Mouse (Mus musculus): ENCODE results near the gene Dnah11. TPM values are rescaled to one million over a fixed set of nuclear protein-coding genes. Genes with fewer than 3 reads are reported as not detected.

Gene Dnah11
- polyA plus RNA-seq, 1 experiment from 2014 or later, result 0.22 TPM

DNA sequence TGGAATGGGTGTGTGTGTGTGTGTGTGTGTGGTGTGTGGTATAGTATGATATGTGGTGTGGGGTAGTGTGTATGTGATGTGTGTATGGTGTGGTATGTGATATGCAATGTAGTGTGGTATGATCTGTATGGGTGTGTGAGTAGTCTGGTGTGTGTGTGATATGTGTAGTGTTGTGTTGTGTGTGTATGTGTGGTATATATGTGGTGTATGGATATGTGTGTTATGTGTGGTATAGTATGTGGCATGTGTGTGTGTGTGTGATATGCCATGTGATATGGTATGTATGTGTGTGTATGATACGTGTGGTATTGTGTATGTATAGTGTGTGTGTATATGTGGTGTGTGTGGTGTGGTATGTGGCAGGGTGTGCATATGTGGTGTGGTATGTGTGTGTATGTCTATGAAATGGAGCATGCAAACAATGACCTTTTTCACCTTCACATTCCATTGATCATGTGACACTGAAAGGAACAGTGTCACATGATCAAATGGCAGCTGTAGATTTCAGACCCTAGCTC lies 155.7 kb downstream of the Dnah11 start:
- H3K27me3 ChIP-seq (replicated peaks; ENCODE audit: control insufficient read depth, insufficient read depth, low read length), result no peaks in the 10 kb centered on the region
- H3K9me3 ChIP-seq (ENCODE audit: control insufficient read depth, low read length), result no peaks in the 10 kb centered on the region
- ATAC-seq (replicated peaks; ENCODE audit: low FRiP score) (no peak; the same call in 1 of the 2 replicates), DNase-seq (ENCODE audit: low spot score) (no peak)
- no peaks in the 10 kb centered on the region for H3K4me1 ChIP-seq (replicated peaks; ENCODE audit: control insufficient read depth, insufficient read depth, low read length)
- 78% methylated on average over 1 of the region's 1 CpGs for WGBS
- no peaks in the 10 kb centered on the region for H3K36me3 ChIP-seq (ENCODE audit: control insufficient read depth, insufficient read depth, low read length)
- no peak overlapping the region for H3K4me3 ChIP-seq (ENCODE audit: low read depth, low read length)
- H3K9ac ChIP-seq (ENCODE audit: low read depth, low read length), result no peak overlapping the region
- H3K27ac ChIP-seq (ENCODE audit: low read depth, low read length), result no peak overlapping the region
- H3K4me2 ChIP-seq, result no peak overlapping the region

- ATAC-seq (replicated peaks; ENCODE audit: low FRiP score), result no peak
- Histone ChIP-seq H3K27ac (ENCODE audit: low read depth, low read length) (no peak overlapping the region), H3K4me3 (ENCODE audit: low read depth, low read length) (no peak overlapping the region), H3K36me3 (ENCODE audit: control insufficient read depth, insufficient read depth, low read length) (no peaks in the 10 kb centered on the region), H3K4me1 (replicated peaks; ENCODE audit: control insufficient read depth, insufficient read depth, low read length) (no peaks in the 10 kb centered on the region), H3K9me3 (ENCODE audit: control insufficient read depth, low read length) (no peaks in the 10 kb centered on the region), H3K4me2 (no peak overlapping the region), H3K9ac (ENCODE audit: low read depth, low read length) (no peak overlapping the region), H3K27me3 (replicated peaks; ENCODE audit: control insufficient read depth, insufficient read depth, low read length) (no peaks in the 10 kb centered on the region)
- WGBS, result 77% methylated on average over 2 of the region's 2 CpGs
- no peak for DNase-seq (ENCODE audit: low spot score)
Observed at GRCm38 (mm10) chr12:118042196-118042595, 156.6 kb downstream of the Dnah11 start.

DNA sequence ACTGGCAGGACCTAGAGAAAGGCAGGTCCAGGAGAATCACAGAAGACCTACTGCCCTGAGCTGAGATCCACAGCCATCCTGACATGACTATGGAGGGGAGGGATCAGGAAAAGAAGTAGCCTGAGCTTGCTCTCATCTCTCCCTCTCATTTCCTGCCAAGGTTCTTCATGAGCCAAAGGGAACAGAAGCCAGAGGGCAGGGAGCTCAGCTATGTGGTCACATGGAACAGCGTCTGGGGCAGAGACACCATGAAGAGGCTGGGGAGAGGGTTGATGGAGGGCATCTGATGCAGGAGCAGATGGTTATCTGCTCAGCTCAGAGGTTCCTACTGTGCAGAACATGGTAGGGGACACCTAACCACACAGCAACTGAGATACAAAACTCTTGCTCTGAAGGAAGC lies 163.9 kb downstream of the Dnah11 start:
- no peaks in the 10 kb centered on the region for H3K36me3 ChIP-seq (ENCODE audit: control insufficient read depth, insufficient read depth, low read length)
- no peaks in the 10 kb centered on the region for H3K9me3 ChIP-seq (ENCODE audit: control insufficient read depth, low read length)
- DNase-seq (ENCODE audit: low spot score), result no peak

DNA sequence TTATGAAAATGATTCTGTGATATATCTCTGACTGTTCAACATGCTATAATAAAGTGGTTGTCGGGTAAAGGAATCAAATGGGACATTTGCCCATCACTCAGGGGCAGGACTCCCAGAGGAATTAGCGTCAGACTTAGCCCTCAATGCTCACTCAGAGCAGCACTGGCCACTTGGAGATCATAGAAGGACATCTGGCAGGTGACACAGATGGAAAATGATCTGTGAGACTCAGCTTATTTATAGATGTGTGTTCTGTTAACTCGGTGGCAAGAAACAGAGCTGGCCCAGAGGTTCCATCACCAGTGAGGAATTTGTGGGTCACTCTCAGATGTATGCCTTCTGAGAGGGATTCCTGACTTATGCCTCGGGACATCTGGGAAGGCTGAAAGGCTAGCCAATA lies 173.1 kb downstream of the Dnah11 start:
- no peak for ATAC-seq (replicated peaks; ENCODE audit: low FRiP score)
- no peak overlapping the region for H3K4me3 ChIP-seq (ENCODE audit: low read depth, low read length)

More for the DNA sequence above, 163.9 kb downstream of the Dnah11 start:
- H3K4me1 ChIP-seq (replicated peaks; ENCODE audit: control insufficient read depth, insufficient read depth, low read length), result no peaks in the 10 kb centered on the region
- ATAC-seq (replicated peaks; ENCODE audit: low FRiP score), result no peak
- H3K9ac ChIP-seq (ENCODE audit: low read depth, low read length), result no peak overlapping the region
- no peaks in the 10 kb centered on the region for H3K27me3 ChIP-seq (replicated peaks; ENCODE audit: control insufficient read depth, insufficient read depth, low read length)
- H3K27ac ChIP-seq (ENCODE audit: low read depth, low read length), result no peak overlapping the region
- no peak overlapping the region for H3K4me3 ChIP-seq (ENCODE audit: low read depth, low read length)
- 72% methylated on average over 1 of the region's 1 CpGs for WGBS
- H3K4me2 ChIP-seq, result no peak overlapping the region

DNA sequence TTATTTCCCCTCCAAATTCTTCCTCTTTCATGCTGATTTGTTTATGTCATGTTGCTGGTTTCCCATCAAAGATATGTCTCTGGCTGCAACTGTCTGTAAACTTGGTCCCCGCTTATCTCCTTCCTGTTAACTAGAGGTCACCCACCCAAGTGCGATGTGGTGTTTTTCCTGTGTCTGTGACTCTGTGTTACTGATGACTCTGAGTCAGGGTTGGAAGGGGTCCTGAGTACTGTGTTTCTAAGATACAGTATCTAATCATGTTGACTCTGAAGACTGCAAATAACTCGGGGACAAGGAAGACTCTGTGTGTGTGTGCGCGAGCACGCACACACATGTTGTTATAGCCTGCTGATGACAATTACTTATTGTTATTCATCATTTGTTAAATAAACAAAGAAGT lies 179.9 kb downstream of the Dnah11 start:
- WGBS, result 44% methylated on average over 6 of the region's 6 CpGs
- Histone ChIP-seq H3K4me1 (replicated peaks; ENCODE audit: control insufficient read depth, insufficient read depth, low read length) (no peaks in the 10 kb centered on the region), H3K36me3 (ENCODE audit: control insufficient read depth, insufficient read depth, low read length) (no peaks in the 10 kb centered on the region), H3K9ac (ENCODE audit: low read depth, low read length) (no peak overlapping the region), H3K9me3 (ENCODE audit: control insufficient read depth, low read length) (no peaks in the 10 kb centered on the region), H3K4me3 (ENCODE audit: low read depth, low read length) (no peak overlapping the region), H3K27ac (ENCODE audit: low read depth, low read length) (no peak overlapping the region), H3K27me3 (replicated peaks; ENCODE audit: control insufficient read depth, insufficient read depth, low read length) (no peaks in the 10 kb centered on the region), H3K4me2 (no peak overlapping the region)
- ATAC-seq (replicated peaks; ENCODE audit: low FRiP score) (peak; percentile 75), DNase-seq (ENCODE audit: low spot score) (no peak)

More for the DNA sequence above, 173.1 kb downstream of the Dnah11 start:
- Histone ChIP-seq H3K9ac (ENCODE audit: low read depth, low read length) (no peak overlapping the region), H3K4me1 (replicated peaks; ENCODE audit: control insufficient read depth, insufficient read depth, low read length) (no peaks in the 10 kb centered on the region), H3K27me3 (replicated peaks; ENCODE audit: control insufficient read depth, insufficient read depth, low read length) (no peaks in the 10 kb centered on the region), H3K27ac (ENCODE audit: low read depth, low read length) (no peak overlapping the region), H3K36me3 (ENCODE audit: control insufficient read depth, insufficient read depth, low read length) (no peaks in the 10 kb centered on the region), H3K9me3 (ENCODE audit: control insufficient read depth, low read length) (no peaks in the 10 kb centered on the region), H3K4me2 (no peak overlapping the region)
- WGBS, result 66% methylated on average over 4 of the region's 4 CpGs
- no peak for DNase-seq (ENCODE audit: low spot score)

GRCm38 (mm10) chr12:118013872-118014271 lies 185.0 kb downstream of the Dnah11 start:
- ATAC-seq (replicated peaks; ENCODE audit: low FRiP score) (no peak), DNase-seq (ENCODE audit: low spot score) (no peak)
- Histone ChIP-seq H3K9me3 (ENCODE audit: control insufficient read depth, low read length) (no peaks in the 10 kb centered on the region), H3K27me3 (replicated peaks; ENCODE audit: control insufficient read depth, insufficient read depth, low read length) (no peaks in the 10 kb centered on the region), H3K4me2 (no peak overlapping the region), H3K36me3 (ENCODE audit: control insufficient read depth, insufficient read depth, low read length) (no peaks in the 10 kb centered on the region), H3K4me3 (ENCODE audit: low read depth, low read length) (no peak overlapping the region), H3K27ac (ENCODE audit: low read depth, low read length) (no peak overlapping the region), H3K9ac (ENCODE audit: low read depth, low read length) (no peak overlapping the region), H3K4me1 (replicated peaks; ENCODE audit: control insufficient read depth, insufficient read depth, low read length) (no peaks in the 10 kb centered on the region)
- 83% methylated on average over 3 of the region's 3 CpGs for WGBS

GRCm38 (mm10) chr12:118011921-118012320 lies 186.9 kb downstream of the Dnah11 start:
- DNase-seq (ENCODE audit: low spot score) (no peak), ATAC-seq (replicated peaks; ENCODE audit: low FRiP score) (no peak)
- Histone ChIP-seq H3K36me3 (ENCODE audit: control insufficient read depth, insufficient read depth, low read length) (no peaks in the 10 kb centered on the region), H3K4me1 (replicated peaks; ENCODE audit: control insufficient read depth, insufficient read depth, low read length) (no peaks in the 10 kb centered on the region), H3K27me3 (replicated peaks; ENCODE audit: control insufficient read depth, insufficient read depth, low read length) (no peaks in the 10 kb centered on the region), H3K27ac (ENCODE audit: low read depth, low read length) (no peak overlapping the region), H3K9me3 (ENCODE audit: control insufficient read depth, low read length) (no peaks in the 10 kb centered on the region), H3K4me2 (no peak overlapping the region), H3K9ac (ENCODE audit: low read depth, low read length) (no peak overlapping the region), H3K4me3 (ENCODE audit: low read depth, low read length) (no peak overlapping the region)
- WGBS, result 82% methylated on average over 8 of the region's 8 CpGs

GRCm38 (mm10) chr12:117994938-117995337 lies 203.9 kb downstream of the Dnah11 start:
- no peaks in the 10 kb centered on the region for H3K4me1 ChIP-seq (replicated peaks; ENCODE audit: control insufficient read depth, insufficient read depth, low read length)
- no peak for ATAC-seq (replicated peaks; ENCODE audit: low FRiP score)
- WGBS, result 73% methylated on average over 9 of the region's 9 CpGs
- H3K4me2 ChIP-seq, result no peak overlapping the region
- no peaks in the 10 kb centered on the region for H3K9me3 ChIP-seq (ENCODE audit: control insufficient read depth, low read length)
- H3K9ac ChIP-seq (ENCODE audit: low read depth, low read length), result no peak overlapping the region
- peaks cover 6% of the 10 kb centered on the region; the same call in 1 of the 2 replicates for H3K27me3 ChIP-seq (replicated peaks; ENCODE audit: control insufficient read depth, insufficient read depth, low read length)
- no peak overlapping the region for H3K27ac ChIP-seq (ENCODE audit: low read depth, low read length)
- no peak overlapping the region for H3K4me3 ChIP-seq (ENCODE audit: low read depth, low read length)
- DNase-seq (ENCODE audit: low spot score), result no peak
- no peaks in the 10 kb centered on the region for H3K36me3 ChIP-seq (ENCODE audit: control insufficient read depth, insufficient read depth, low read length)

DNA sequence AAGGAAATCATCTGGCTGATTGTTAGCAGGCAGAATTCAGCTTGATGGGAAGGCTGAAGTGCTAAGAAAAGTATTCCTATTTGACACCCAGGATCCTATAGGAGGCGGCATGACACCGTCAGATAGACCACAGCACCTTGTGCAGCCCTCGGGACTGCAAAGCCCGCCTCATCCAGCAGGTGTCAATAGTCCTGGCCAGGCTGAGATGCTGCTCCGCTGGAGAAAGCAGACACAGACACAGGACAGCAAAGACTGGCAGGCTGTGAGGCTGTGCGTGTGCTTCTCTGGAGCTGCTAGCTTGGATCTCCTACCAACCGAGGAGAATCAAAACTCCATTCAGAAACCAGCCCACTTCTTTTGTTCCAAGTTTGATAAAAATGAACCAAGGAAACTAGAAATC lies 205.3 kb downstream of the Dnah11 start:
- no peaks in the 10 kb centered on the region for H3K36me3 ChIP-seq (ENCODE audit: control insufficient read depth, insufficient read depth, low read length)
- WGBS, result 2% methylated on average over 7 of the region's 7 CpGs
- no peak overlapping the region for H3K4me3 ChIP-seq (ENCODE audit: low read depth, low read length)
- H3K9ac ChIP-seq (ENCODE audit: low read depth, low read length), result no peak overlapping the region
- no peaks in the 10 kb centered on the region for H3K9me3 ChIP-seq (ENCODE audit: control insufficient read depth, low read length)
- peaks cover 6% of the 10 kb centered on the region; the same call in 1 of the 2 replicates for H3K27me3 ChIP-seq (replicated peaks; ENCODE audit: control insufficient read depth, insufficient read depth, low read length)
- DNase-seq (ENCODE audit: low spot score) (peak; percentile 65), ATAC-seq (replicated peaks; ENCODE audit: low FRiP score) (peak; percentile 90)
- no peak overlapping the region for H3K27ac ChIP-seq (ENCODE audit: low read depth, low read length)
- no peak overlapping the region for H3K4me2 ChIP-seq
- H3K4me1 ChIP-seq (replicated peaks; ENCODE audit: control insufficient read depth, insufficient read depth, low read length), result no peaks in the 10 kb centered on the region
